Mouse (Mus musculus) MEL (cell line): Measurements from ENCODE around the gene Slc34a1. TPM values are rescaled to one million over a fixed set of nuclear protein-coding genes. Genes with fewer than 3 reads are reported as not detected.

Experiments
- DNase-seq: peaks from one replicate; pipeline ENCODE4 v3.0.0; 2011; ENCODE audit warnings: low read depth, low spot score
- H3K27ac ChIP-seq: 2 replicates; pipeline ENCODE4 v1.5.1; 2012; ENCODE audit warnings: low read depth, mild to moderate bottlenecking, control low read depth, low read length, moderate library complexity; ENCODE audit not compliant: control insufficient read depth
- H3K27me3 ChIP-seq, 2 experiments: fragments of 150-350 bp in 1 of 2; sonication (generic) in 1 of 2; 2 replicates each; pipeline ENCODE4 v1.6.1; 2012; ENCODE audit warnings: low read length in 2 of 2, mild to moderate bottlenecking in 2 of 2, improper control_type of control experiment in 1 of 2, moderate library complexity in 1 of 2; ENCODE audit not compliant: insufficient read depth in 2 of 2, control insufficient read depth in 1 of 2
- H3K36me3 ChIP-seq, 2 experiments: 2 replicates each; pipeline ENCODE4 v1.6.1; 2012 to 2014; ENCODE audit warnings: low read length in 2 of 2, improper control_type of control experiment in 1 of 2, inconsistent platforms in 1 of 2, mild to moderate bottlenecking in 1 of 2; ENCODE audit not compliant: insufficient read depth in 2 of 2, control insufficient read depth in 1 of 2
- H3K4me1 ChIP-seq, 2 experiments: fragments of 150-350 bp in 1 of 2; sonication (generic) in 1 of 2; 2 replicates each; pipeline ENCODE4 v1.6.1; 2012; ENCODE audit warnings: low read length in 2 of 2, improper control_type of control experiment in 1 of 2, mild to moderate bottlenecking in 1 of 2; ENCODE audit not compliant: insufficient read depth in 2 of 2, control insufficient read depth in 1 of 2
- H3K4me3 ChIP-seq, 2 experiments: fragments of 150-350 bp in 1 of 2; sonication (generic) in 1 of 2; 2 replicates each; pipeline ENCODE4 v1.5.1; 2012; ENCODE audit warnings: low read depth in 2 of 2, low read length in 2 of 2, mild to moderate bottlenecking in 2 of 2, moderate library complexity in 2 of 2, control low read depth in 1 of 2, improper control_type of control experiment in 1 of 2; ENCODE audit not compliant: control insufficient read depth in 1 of 2, insufficient read depth in 1 of 2
- H3K79me2 ChIP-seq: 2 replicates; pipeline ENCODE4 v1.6.1; 2012; ENCODE audit warnings: mild to moderate bottlenecking, low read length, moderate library complexity; ENCODE audit not compliant: control insufficient read depth, poor library complexity, insufficient read depth
- H3K9ac ChIP-seq: 2 replicates; pipeline ENCODE4 v1.6.1; 2012; ENCODE audit warnings: low read depth, mild to moderate bottlenecking, control low read depth, low read length, moderate library complexity; ENCODE audit not compliant: control insufficient read depth, poor library complexity, severe bottlenecking
- H3K9me3 ChIP-seq: fragments of 150-350 bp; sonication (generic); replicated peaks from 2 replicates; pipeline ENCODE4 v1.6.1; 2012; ENCODE audit warnings: mild to moderate bottlenecking, low read length, improper control_type of control experiment, moderate library complexity; ENCODE audit not compliant: insufficient read depth
- BHLHE40 ChIP-seq: IDR thresholded peaks from 2 replicates; pipeline ENCODE4 v1.6.1; 2012; ENCODE audit warnings: low read depth, mild to moderate bottlenecking, inconsistent platforms, low read length, improper control_type of control experiment, borderline replicate concordance
- CHD1 ChIP-seq: IDR thresholded peaks from 2 replicates; pipeline ENCODE4 v1.6.1; 2012; ENCODE audit warnings: low read depth, mild to moderate bottlenecking, inconsistent platforms, low read length, improper control_type of control experiment
- CHD2 ChIP-seq: IDR thresholded peaks from 2 replicates; pipeline ENCODE4 v1.6.1; 2011; ENCODE audit warnings: low read length, improper control_type of control experiment
- CTCF ChIP-seq, 3 experiments: IDR thresholded peaks in 2 of 3; conservative IDR thresholded peaks in 1 of 3; 2 replicates each; pipeline ENCODE4 v1.5.1; 2011 to 2012; ENCODE audit warnings: low read length in 3 of 3, low read depth in 2 of 3, mild to moderate bottlenecking in 2 of 3, improper control_type of control experiment in 1 of 3, inconsistent platforms in 1 of 3, mixed read lengths in 1 of 3, moderate library complexity in 1 of 3; ENCODE audit not compliant: control insufficient read depth in 1 of 3, insufficient read depth in 1 of 3, poor library complexity in 1 of 3, severe bottlenecking in 1 of 3
- E2F4 ChIP-seq: IDR thresholded peaks from 2 replicates; pipeline ENCODE4 v1.6.1; 2011; ENCODE audit warnings: low read depth, low read length, improper control_type of control experiment, borderline replicate concordance
- ELF1 ChIP-seq: IDR thresholded peaks from 2 replicates; pipeline ENCODE4 v1.6.1; 2014; ENCODE audit warnings: low read depth, mild to moderate bottlenecking, inconsistent platforms, low read length, improper control_type of control experiment, moderate library complexity
- EP300 ChIP-seq, 2 experiments: IDR thresholded peaks; 2 replicates each; pipeline ENCODE4 v1.6.1; 2011; ENCODE audit warnings: improper control_type of control experiment in 2 of 2, low read length in 2 of 2, low read depth in 1 of 2, mild to moderate bottlenecking in 1 of 2
- ETS1 ChIP-seq: IDR thresholded peaks from 2 replicates; pipeline ENCODE4 v1.6.1; 2012; ENCODE audit warnings: low read depth, mild to moderate bottlenecking, inconsistent platforms, low read length, improper control_type of control experiment, moderate library complexity
- GABPA ChIP-seq: IDR thresholded peaks from 2 replicates; pipeline ENCODE4 v1.6.1; 2012; ENCODE audit warnings: low read depth, mild to moderate bottlenecking, inconsistent platforms, low read length, improper control_type of control experiment, moderate library complexity
- GATA1 ChIP-seq: IDR thresholded peaks from 2 replicates; pipeline ENCODE4 v1.6.1; 2011; ENCODE audit warnings: low read depth, low read length, improper control_type of control experiment
- HCFC1 ChIP-seq: IDR thresholded peaks from 2 replicates; pipeline ENCODE4 v1.6.1; 2012; ENCODE audit warnings: low read depth, mild to moderate bottlenecking, inconsistent platforms, low read length, improper control_type of control experiment, moderate library complexity
- KAT2A ChIP-seq: conservative IDR thresholded peaks from 2 replicates; pipeline ENCODE4 v1.6.1; 2012; ENCODE audit warnings: low read depth, low read length, improper control_type of control experiment, inconsistent platforms
- MAFK ChIP-seq: IDR thresholded peaks from 2 replicates; pipeline ENCODE4 v1.6.1; 2011; ENCODE audit warnings: low read depth, mild to moderate bottlenecking, low read length, improper control_type of control experiment, borderline replicate concordance
- MAX ChIP-seq: IDR thresholded peaks from 2 replicates; pipeline ENCODE4 v1.6.1; 2011; ENCODE audit warnings: low read length, improper control_type of control experiment
- MYB ChIP-seq: IDR thresholded peaks from 2 replicates; pipeline ENCODE4 v1.6.1; 2011; ENCODE audit warnings: mild to moderate bottlenecking, low read depth, low read length, improper control_type of control experiment
- NRF1 ChIP-seq: IDR thresholded peaks from 2 replicates; pipeline ENCODE4 v1.6.1; 2014; ENCODE audit warnings: low read depth, mild to moderate bottlenecking, inconsistent platforms, low read length, improper control_type of control experiment, moderate library complexity; ENCODE audit not compliant: poor library complexity, insufficient read depth, severe bottlenecking
- POLR2A ChIP-seq, 2 experiments: IDR thresholded peaks; 2 replicates each; pipeline ENCODE4 v1.6.1; 2011 to 2012; ENCODE audit warnings: low read length in 2 of 2, mild to moderate bottlenecking in 2 of 2, control low read depth in 1 of 2, improper control_type of control experiment in 1 of 2, low read depth in 1 of 2, moderate library complexity in 1 of 2; ENCODE audit not compliant: control insufficient read depth in 1 of 2, insufficient read depth in 1 of 2, poor library complexity in 1 of 2
- POLR2AphosphoS2 ChIP-seq: IDR thresholded peaks from 2 replicates; pipeline ENCODE4 v1.6.1; 2011; ENCODE audit warnings: low read length, improper control_type of control experiment
- POLR2AphosphoS5 ChIP-seq: IDR thresholded peaks from 2 replicates; pipeline ENCODE4 v1.6.1; 2012; ENCODE audit warnings: low read depth, borderline replicate concordance, mild to moderate bottlenecking, inconsistent platforms, low read length, moderate library complexity, mixed read lengths
- SIN3A ChIP-seq: IDR thresholded peaks from 2 replicates; pipeline ENCODE4 v1.6.1; 2012; ENCODE audit warnings: low read length, improper control_type of control experiment, inconsistent platforms
- TBP ChIP-seq: IDR thresholded peaks from 2 replicates; pipeline ENCODE4 v1.8.0; 2011; ENCODE audit warnings: low read depth, low read length, improper control_type of control experiment
- USF2 ChIP-seq, 2 experiments: IDR thresholded peaks; 2 replicates each; pipeline ENCODE4 v1.6.1; 2011 to 2012; ENCODE audit warnings: improper control_type of control experiment in 2 of 2, low read length in 2 of 2, borderline replicate concordance in 1 of 2, inconsistent platforms in 1 of 2, low read depth in 1 of 2, mild to moderate bottlenecking in 1 of 2; ENCODE audit not compliant: insufficient read depth in 1 of 2
- ZKSCAN1 ChIP-seq: IDR thresholded peaks from 2 replicates; pipeline ENCODE4 v1.6.1; 2012; ENCODE audit warnings: low read depth, mild to moderate bottlenecking, inconsistent platforms, low read length, improper control_type of control experiment, moderate library complexity
- ZMIZ1 ChIP-seq: IDR thresholded peaks from 2 replicates; pipeline ENCODE4 v1.6.1; 2012; ENCODE audit warnings: low read depth, mild to moderate bottlenecking, inconsistent platforms, low read length, improper control_type of control experiment, moderate library complexity
- ZNF384 ChIP-seq: IDR thresholded peaks from 2 replicates; pipeline ENCODE4 v1.6.1; 2012; ENCODE audit warnings: low read depth, mild to moderate bottlenecking, inconsistent platforms, low read length, improper control_type of control experiment
- polyA plus RNA-seq, 2 experiments: library from polyadenylated mRNA; stranded (reverse) in 1 of 2; unstranded in 1 of 2; fragments of >175 nt in 1 of 2; fragments of >200 nt in 1 of 2; gene quantifications; 2 replicates each; pipeline versions ENCODE4 v1.2.1 to v1.2.4; 2012; ENCODE audit warnings: low replicate concordance in 2 of 2, low read depth in 1 of 2; ENCODE audit not compliant: insufficient read length in 2 of 2, insufficient read depth in 1 of 2, missing spikeins in 1 of 2
- total RNA-seq: library from RNA; depleted of rRNA; stranded (reverse); fragments of 300-350 nt; gene quantifications from 2 replicates; pipeline ENCODE4 v1.2.3, GENCODE M21; 2012

Slc34a1 gene
- total and polyA plus RNA-seq, 3 experiments: not detected

DNA sequence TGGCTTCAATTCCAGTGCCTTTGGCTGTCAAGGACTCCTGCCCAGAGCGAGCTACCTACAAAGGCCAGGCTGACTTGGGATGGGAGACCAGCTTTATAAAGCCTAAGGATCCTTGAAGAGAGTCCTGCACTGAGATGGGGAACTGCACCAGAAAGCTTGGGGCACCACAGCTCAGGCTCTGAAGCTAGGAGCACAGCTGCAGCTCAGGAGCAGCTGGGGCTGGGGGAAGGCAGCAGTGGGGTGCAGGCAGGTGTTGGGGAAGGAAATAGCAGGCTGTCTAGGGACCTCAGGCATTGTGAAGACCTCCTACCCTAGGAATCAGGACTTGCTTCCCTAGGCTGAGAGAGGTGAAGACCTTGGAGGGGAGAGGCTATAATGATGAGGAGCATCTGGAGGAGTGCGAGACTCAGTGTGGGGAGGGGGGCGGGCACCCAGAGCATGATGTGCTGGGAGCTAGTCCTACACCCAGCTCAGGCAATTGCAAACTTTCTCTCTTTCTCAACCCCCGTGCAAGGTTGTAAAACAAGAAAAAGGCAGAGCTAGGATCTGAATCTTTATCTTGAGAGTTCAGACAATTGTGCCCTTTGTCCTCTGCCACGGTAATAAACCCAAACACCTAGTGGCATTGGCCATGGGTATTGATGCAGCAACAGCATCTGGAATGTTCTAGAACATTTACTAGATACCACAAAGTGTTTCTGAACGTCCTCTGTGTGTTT is 23.6 kb upstream of the Slc34a1 start:
- Histone ChIP-seq H3K4me3 (no peak overlapping the region), H3K27ac (no peak overlapping the region), H3K79me2 (peaks cover 8% of the 10 kb centered on the region), H3K9me3 (no peaks in the 10 kb centered on the region), H3K9ac (no peak overlapping the region), H3K36me3 (peaks cover 0 to 19% of the 10 kb centered on the region in 2 experiments; a peak in 2 of 4 replicates), H3K27me3 (no peaks in the 10 kb centered on the region), H3K4me1 (peaks cover 3 to 36% of the 10 kb centered on the region in 2 experiments; a peak in 3 of 4 replicates)
- no peak for TF ChIP-seq ETS1
- TF ChIP-seq CHD2: no peak
- no peak for TF ChIP-seq E2F4
- TF ChIP-seq BHLHE40: no peak
- TF ChIP-seq ZNF384: no peak
- no peak for TF ChIP-seq KAT2A
- no peak for TF ChIP-seq NRF1
- no peak for TF ChIP-seq GATA1
- TF ChIP-seq MAX: no peak
- no peak for DNase-seq

DNA sequence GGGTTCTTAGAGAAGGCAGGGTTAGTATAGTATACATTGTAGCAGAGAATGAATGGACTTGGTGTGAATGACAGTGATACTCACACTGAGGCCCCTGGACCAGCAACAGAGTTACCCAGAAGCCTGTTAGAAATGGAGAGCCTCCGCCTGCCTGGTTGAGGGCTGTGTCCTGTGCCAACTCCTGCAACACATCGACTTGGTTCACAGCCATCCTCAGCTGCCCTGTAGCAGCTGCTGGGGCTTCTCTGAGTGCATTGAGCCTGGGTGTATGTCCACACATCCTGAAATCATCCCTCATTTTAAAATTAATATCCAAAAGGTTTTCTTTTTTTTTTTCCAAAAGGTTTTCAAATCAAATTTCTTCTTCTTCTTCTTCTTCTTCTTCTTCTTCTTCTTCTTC is 22.1 kb upstream of the Slc34a1 start:
- no peak for TF ChIP-seq MAFK
- TF ChIP-seq ZNF384: no peak
- no peak for TF ChIP-seq NRF1
- TF ChIP-seq ZKSCAN1: no peak
- TF ChIP-seq CHD2: no peak
- no peak for TF ChIP-seq TBP
- no peak for TF ChIP-seq POLR2AphosphoS5
- no peak for TF ChIP-seq SIN3A
- no peak for TF ChIP-seq POLR2A (IDR thresholded peaks at IDR 0.05; ENCODE audit: control insufficient read depth in 1 of 2, insufficient read depth in 1 of 2, low read depth in 1 of 2, low read length in 2 of 2, poor library complexity in 1 of 2)
- TF ChIP-seq HCFC1: no peak
- TF ChIP-seq POLR2AphosphoS2: no peak
- TF ChIP-seq E2F4: no peak
- TF ChIP-seq GABPA: no peak
- no peak for TF ChIP-seq MYB
- no peak for TF ChIP-seq USF2 (IDR thresholded peaks at IDR 0.05; ENCODE audit: borderline replicate concordance in 1 of 2, insufficient read depth in 1 of 2, low read depth in 1 of 2, low read length in 2 of 2)
- TF ChIP-seq ZMIZ1: no peak
- TF ChIP-seq EP300 (IDR thresholded peaks at IDR 0.05; ENCODE audit: low read depth in 1 of 2, low read length in 2 of 2): no peak
- TF ChIP-seq CTCF (IDR thresholded peaks at IDR 0.05 in 2 of 3, conservative IDR thresholded peaks at IDR 0.05 in 1 of 3; ENCODE audit: control insufficient read depth in 1 of 3, insufficient read depth in 1 of 3, low read depth in 2 of 3, low read length in 3 of 3, poor library complexity in 1 of 3, severe bottlenecking in 1 of 3): no peak
- TF ChIP-seq ELF1: no peak
- TF ChIP-seq CHD1: no peak
- Histone ChIP-seq H3K27ac (no peak overlapping the region), H3K27me3 (no peaks in the 10 kb centered on the region), H3K4me1 (peaks cover 3 to 27% of the 10 kb centered on the region in 2 experiments; a peak in 3 of 4 replicates), H3K36me3 (peaks cover 0 to 14% of the 10 kb centered on the region in 2 experiments; a peak in 2 of 4 replicates), H3K4me3 (no peak overlapping the region), H3K9me3 (no peaks in the 10 kb centered on the region), H3K9ac (no peak overlapping the region), H3K79me2 (no peaks in the 10 kb centered on the region)
- DNase-seq: no peak
